Mouse (Mus musculus) ES-E14 (cell line): ENCODE measurements at regions not wholly inside any gene's neighbourhood (a gene's known extent, or its start where the extent isn't known, plus 50 kb on each side); places are given as distances from the start of the nearest gene placed in this dataset.

ENCODE experiments used
- DNase-seq: peaks from one replicate; pipeline ENCODE4 v3.0.0-alpha.2; 2013; ENCODE audit warnings: low read depth, low spot score
- H3K27ac ChIP-seq: 2 replicates; pipeline ENCODE4 v1.5.1; 2012; ENCODE audit warnings: low read depth, mild to moderate bottlenecking, low read length, moderate library complexity, mixed read lengths; ENCODE audit not compliant: poor library complexity, insufficient read depth, severe bottlenecking
- H3K36me3 ChIP-seq: 2 replicates; pipeline ENCODE4 v1.6.1; 2012; ENCODE audit warnings: mild to moderate bottlenecking, low read length, moderate library complexity, mixed read lengths; ENCODE audit not compliant: control insufficient read depth, poor library complexity, insufficient read depth, severe bottlenecking
- H3K4me1 ChIP-seq, 2 experiments: fragments of 150-350 bp in 1 of 2; sonication (generic) in 1 of 2; 2 replicates each; pipeline ENCODE4 v1.6.1; 2012; ENCODE audit warnings: low read length in 2 of 2, mild to moderate bottlenecking in 1 of 2, mixed read lengths in 1 of 2; ENCODE audit not compliant: control insufficient read depth in 2 of 2, insufficient read depth in 2 of 2, poor library complexity in 1 of 2
- H3K4me3 ChIP-seq, 2 experiments: fragments of 150-350 bp in 1 of 2; sonication (generic) in 1 of 2; 2 replicates each; pipeline ENCODE4 v1.5.1; 2012; ENCODE audit warnings: low read length in 2 of 2, low read depth in 1 of 2, mild to moderate bottlenecking in 1 of 2, mixed read lengths in 1 of 2; ENCODE audit not compliant: insufficient read depth in 1 of 2, poor library complexity in 1 of 2, severe bottlenecking in 1 of 2
- H3K9ac ChIP-seq: 2 replicates; pipeline ENCODE4 v1.6.1; 2012; ENCODE audit warnings: low read depth, mild to moderate bottlenecking, low read length, mixed read lengths; ENCODE audit not compliant: poor library complexity, insufficient read depth, severe bottlenecking
- H3K9me3 ChIP-seq: fragments of 150-350 bp; sonication (generic); 2 replicates; pipeline ENCODE4 v1.6.1; 2012; ENCODE audit warnings: low read depth, mild to moderate bottlenecking, low read length; ENCODE audit not compliant: control insufficient read depth, insufficient read depth
- CHD2 ChIP-seq: IDR thresholded peaks from 2 replicates; pipeline ENCODE4 v1.6.1; 2014; ENCODE audit warnings: mild to moderate bottlenecking, low read depth, low read length, inconsistent platforms
- HCFC1 ChIP-seq: IDR thresholded peaks from 2 replicates; pipeline ENCODE4 v1.6.1; 2012; ENCODE audit warnings: low read length, inconsistent platforms, borderline replicate concordance; ENCODE audit not compliant: insufficient read depth
- MAFK ChIP-seq: IDR thresholded peaks from 2 replicates; pipeline ENCODE4 v1.6.1; 2014; ENCODE audit warnings: mild to moderate bottlenecking, low read depth, low read length, inconsistent platforms; ENCODE audit not compliant: insufficient read depth
- ZC3H11A ChIP-seq: IDR thresholded peaks from 2 replicates; pipeline ENCODE4 v1.6.1; 2012; ENCODE audit warnings: low read depth, mild to moderate bottlenecking, inconsistent platforms, low read length, borderline replicate concordance
- ZNF384 ChIP-seq: IDR thresholded peaks from 2 replicates; pipeline ENCODE4 v1.6.1; 2012; ENCODE audit warnings: low read depth, low read length, inconsistent platforms
- in situ Hi-C, 2 experiments: fragments of 600-800 bp; cut with MboI; formaldehyde crosslinking; loops; one replicate each; pipeline ENCODE4 v1.15.1; 2025; ENCODE audit warnings: low sequenced_read_pairs in 2 of 2, inconsistent platforms in 1 of 2; ENCODE audit not compliant: unreplicated experiment in 2 of 2

GRCm38 (mm10) chr17:50393698-50394097, 100.3 kb upstream of the Dazl start:
- H3K9me3 ChIP-seq = no peaks in the 10 kb centered on the region
- in situ Hi-C loops = no loop called here
- H3K27ac ChIP-seq = no peak overlapping the region
- no peaks in the 10 kb centered on the region for H3K36me3 ChIP-seq
- DNase-seq = no peak
- no peaks in the 10 kb centered on the region for H3K4me1 ChIP-seq
- no peak overlapping the region for H3K9ac ChIP-seq
- TF ChIP-seq CHD2 (no peak), MAFK (no peak), HCFC1 (no peak), ZC3H11A (no peak), ZNF384 (no peak)
- no peak overlapping the region for H3K4me3 ChIP-seq

- DNase-seq = no peak
- in situ Hi-C loops = no loop called here
Observed at GRCm38 (mm10) chr17:50394801-50395200, 101.4 kb upstream of the Dazl start.

GRCm38 (mm10) chr17:50395669-50396068, 102.2 kb upstream of the Dazl start:
- H3K9me3 ChIP-seq = no peaks in the 10 kb centered on the region
- no peak for TF ChIP-seq ZNF384
- TF ChIP-seq HCFC1 = no peak
- TF ChIP-seq CHD2 = no peak
- TF ChIP-seq ZC3H11A = no peak
- no peak for TF ChIP-seq MAFK
- no peak overlapping the region for H3K27ac ChIP-seq
- no peak overlapping the region for H3K4me3 ChIP-seq
- in situ Hi-C loops = no loop called here
- no peaks in the 10 kb centered on the region for H3K36me3 ChIP-seq
- no peak overlapping the region for H3K9ac ChIP-seq
- DNase-seq = no peak
- no peaks in the 10 kb centered on the region for H3K4me1 ChIP-seq

More at GRCm38 (mm10) chr17:50394801-50395200, 101.4 kb upstream of the Dazl start:
- H3K9me3 ChIP-seq = no peaks in the 10 kb centered on the region
- no peaks in the 10 kb centered on the region for H3K4me1 ChIP-seq
- H3K9ac ChIP-seq = no peak overlapping the region
- H3K27ac ChIP-seq = no peak overlapping the region
- no peak overlapping the region for H3K4me3 ChIP-seq
- H3K36me3 ChIP-seq = no peaks in the 10 kb centered on the region
- TF ChIP-seq CHD2 (no peak), MAFK (no peak), ZC3H11A (no peak), ZNF384 (no peak), HCFC1 (no peak)

- H3K36me3 ChIP-seq = no peaks in the 10 kb centered on the region
- no peaks in the 10 kb centered on the region for H3K4me1 ChIP-seq
- no peak for DNase-seq
- H3K4me3 ChIP-seq = no peak overlapping the region
- no peak overlapping the region for H3K9ac ChIP-seq
- no peak overlapping the region for H3K27ac ChIP-seq
- no peak for TF ChIP-seq ZC3H11A
- TF ChIP-seq HCFC1 = no peak
- no peak for TF ChIP-seq CHD2
- no peak for TF ChIP-seq MAFK
- TF ChIP-seq ZNF384 = no peak
- in situ Hi-C loops = no loop called here
- H3K9me3 ChIP-seq = no peaks in the 10 kb centered on the region
Observed at GRCm38 (mm10) chr17:50397324-50397723, 103.9 kb upstream of the Dazl start.
